10 mouse cellular contexts compared by ENCODE assay signal in the genomic region with DNA sequence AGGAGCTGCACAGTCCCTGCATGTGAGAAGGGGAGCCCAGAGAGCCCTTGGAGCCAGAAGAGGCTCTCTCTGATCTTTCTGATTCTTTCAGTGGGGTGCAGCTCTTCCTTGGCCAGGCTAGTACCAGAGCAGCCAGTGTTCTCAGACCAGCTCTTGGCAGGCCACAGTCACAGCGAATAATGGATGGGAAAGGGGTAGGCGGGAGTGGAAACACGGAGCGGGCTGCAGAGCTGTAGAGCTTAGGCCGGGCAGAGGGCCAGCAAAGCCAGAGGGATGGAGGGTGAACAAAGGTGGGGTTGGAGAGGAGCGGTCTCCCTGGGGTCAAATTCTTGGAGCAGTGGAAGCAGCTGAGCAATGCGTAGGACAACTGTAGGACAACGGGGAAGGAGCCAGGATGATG. TPM values are rescaled to one million over a fixed set of nuclear protein-coding genes. Genes with fewer than 3 reads are reported as not detected.
A peak's percentile ranks its signal among the peaks of the same experiment; 100 is the strongest.
DNase-seq lines count a peak whose midpoint lies in the region; ATAC-seq lines count a peak whose summit lies in the region.
"Had no signal": no experiment of that assay in that cellular context is flagged by ENCODE, and none has a peak within 500 bp of the region (broad histone marks: within the 10 kb centered on the region; RNA-seq: fewer than 3 reads in every experiment).

No protein-coding gene starts in this region.

- no peak for ATAC-seq in erythroblast, adult 5-6 weeks (replicated peaks; ENCODE audit: low FRiP score, poor library complexity, severe bottlenecking)

- DNase-seq in gastrocnemius, postnatal 14 days = peak; percentile 65
- no peak for DNase-seq in gastrocnemius, adult 18-20 months (ENCODE audit: low spot score)
- DNase-seq in left cerebral cortex, postnatal 4 days = peak; percentile 77
- no peak for DNase-seq in left cerebral cortex, adult 11 months (ENCODE audit: low spot score)
- DNase-seq in gastrocnemius, postnatal 25 days = peak; percentile 46
- peak; percentile 57 for DNase-seq in lung, postnatal 10 days
- DNase-seq: thymus, postnatal 25 days had no signal

- intact Hi-C loops in gastrocnemius, postnatal 14 days (cut with DNase I; ENCODE audit: low total_unique reads) = loop anchor here (5.0 to 10.0 kb wide), 3 partner anchors 55 to 217 kb away; no protein-coding TSS in a partner anchor
- intact Hi-C loops in left cerebral cortex, postnatal 4 days (cut with DNase I) = loop anchor here (10.0 kb wide), 3 partner anchors 57 to 217 kb away; no protein-coding TSS in a partner anchor

RNA-seq across cellular contexts. Expression of a gene that starts 5.2 kb away (rescaled TPM):
- not detected for total RNA-seq in gastrocnemius, postnatal 14 days (2021)
- not detected for total RNA-seq in gastrocnemius, adult 18-20 months (2021)
- total RNA-seq in left cerebral cortex, postnatal 4 days (2021) = not detected
- not detected for total RNA-seq in gastrocnemius, postnatal 25 days (2021)
- not detected in 2 replicates for total RNA-seq in erythroblast, adult 5-6 weeks (2015; ENCODE audit: low replicate concordance)
- total RNA-seq in erythroblast, adult 5-6 weeks (2017; ENCODE audit: low replicate concordance) = not detected in 2 replicates
- total RNA-seq: G1E; layer of hippocampus, adult 8-10 months had no signal

RNA-seq across cellular contexts. Expression of a gene that starts 13.0 kb away (rescaled TPM):
- 10 to 100 TPM; 11.1 to 12.2 TPM for total RNA-seq in gastrocnemius, postnatal 14 days (2021)
- total RNA-seq in gastrocnemius, adult 18-20 months (2021) = 1 to 10 TPM; 2.7 to 3.9 TPM
- total RNA-seq in left cerebral cortex, postnatal 4 days (2021) = 100 to 1,000 TPM; 104 to 108 TPM
- total RNA-seq in gastrocnemius, postnatal 25 days (2021) = 1 to 10 TPM; 4.5 to 5.0 TPM
- 0.21 and 1.3 TPM in 2 replicates for total RNA-seq in erythroblast, adult 5-6 weeks (2015; ENCODE audit: low replicate concordance)
- 0.56 and 1.1 TPM in 2 replicates for total RNA-seq in erythroblast, adult 5-6 weeks (2017; ENCODE audit: low replicate concordance)

RNA-seq across cellular contexts. Expression of a gene that starts 43.0 kb away (rescaled TPM):
- total RNA-seq in gastrocnemius, postnatal 14 days (2021) = 10 to 100 TPM; 11.4 to 13.7 TPM
- 10 to 100 TPM; 15.0 to 18.0 TPM for total RNA-seq in gastrocnemius, adult 18-20 months (2021)
- total RNA-seq in left cerebral cortex, postnatal 4 days (2021) = 10 to 100 TPM; 18.0 to 18.7 TPM
- 10 to 100 TPM; 12.0 to 14.5 TPM for total RNA-seq in gastrocnemius, postnatal 25 days (2021)
- 69.9 and 105 TPM in 2 replicates for total RNA-seq in erythroblast, adult 5-6 weeks (2015; ENCODE audit: low replicate concordance)
- total RNA-seq in erythroblast, adult 5-6 weeks (2017; ENCODE audit: low replicate concordance) = 81.6 and 89.4 TPM in 2 replicates

Comparison
In these comparisons a context has a peak if more than half of its experiments do, and no peak if none do; other contexts are left out.
1. DNase-seq: peak in gastrocnemius, postnatal 14 days (single experiment), left cerebral cortex, postnatal 4 days (single experiment), gastrocnemius, postnatal 25 days (single experiment) and lung, postnatal 10 days (single experiment); none in gastrocnemius, adult 18-20 months (single experiment) and left cerebral cortex, adult 11 months (single experiment).
2. RNA of a gene that starts 13.0 kb away (total RNA-seq): 104 to 108 TPM in left cerebral cortex, postnatal 4 days; 11.1 to 12.2 TPM in gastrocnemius, postnatal 14 days, 4.5 to 5.0 TPM in gastrocnemius, postnatal 25 days, 2.7 to 3.9 TPM in gastrocnemius, adult 18-20 months and 0.21 to 1.3 TPM in erythroblast, adult 5-6 weeks; every median in the first group is over 4 times any median in the second.